Comparison of ENCODE assay signal across 1 mouse cellular context in the genomic region with DNA sequence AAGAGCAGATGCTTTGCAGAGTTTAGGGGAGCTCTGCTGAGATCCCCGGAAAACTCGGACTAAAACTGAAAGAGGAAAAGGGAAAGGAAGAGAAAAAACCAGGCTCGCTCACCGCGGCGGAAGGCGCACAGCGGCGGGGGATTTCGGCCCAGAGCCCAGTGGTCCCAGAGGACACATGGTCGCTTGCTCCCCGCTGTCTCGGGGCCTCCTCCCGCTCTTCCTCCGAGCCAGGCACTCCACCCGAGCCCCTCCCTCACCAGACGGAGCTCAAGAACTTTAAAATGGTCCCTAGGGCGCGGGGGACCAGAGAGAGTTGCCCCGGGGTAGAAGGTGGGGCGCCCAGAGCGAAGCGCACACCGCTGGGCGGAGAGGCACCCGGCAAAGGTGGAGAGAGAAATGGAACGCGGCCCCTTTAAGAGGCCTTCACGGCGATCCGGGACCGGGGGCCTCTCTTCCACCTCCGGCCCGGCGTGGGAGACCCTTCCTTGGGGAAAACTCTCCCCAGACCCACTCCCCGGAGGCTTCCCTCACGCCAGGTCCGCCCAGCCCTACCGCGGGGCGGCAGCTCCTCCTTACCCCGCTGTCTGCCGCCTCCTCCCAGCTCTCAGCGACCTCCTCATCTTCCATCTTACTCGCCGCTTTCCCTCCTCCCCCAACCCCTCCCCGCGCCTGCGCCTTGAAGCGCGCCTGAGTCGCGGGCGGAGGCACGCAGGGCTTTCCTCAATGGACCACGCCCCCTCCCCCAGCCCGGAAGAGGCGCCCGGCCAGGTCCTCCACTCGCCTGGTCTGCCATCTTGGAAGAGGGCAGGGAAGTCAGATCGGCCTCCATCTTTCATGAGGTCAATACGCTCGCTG.
TF ChIP-seq lines count a peak whose summit lies in the region.

A gene (minus strand): TSS at position 660 of the 855 bp plus-strand sequence.

TF ChIP-seq in CH12.LX, 34 proteins besides CTCF, POLR2A, EP300 and RAD21 (continued from another document):
- TF ChIP-seq TCF12 (IDR thresholded peaks at IDR 0.05; ENCODE audit: low read depth, low read length) (peak; percentile 70), SIN3A (IDR thresholded peaks at IDR 0.05; ENCODE audit: low read length) (0 out of 2 replicates have a peak, but pooled peaks have one; percentile 60), NELFE (IDR thresholded peaks at IDR 0.05; ENCODE audit: low read depth, low read length) (peak; percentile 72; the same call in 1 of the 2 replicates), JUND (conservative IDR thresholded peaks at IDR 0.05; ENCODE audit: low read depth, low read length) (no peak), ZC3H11A (IDR thresholded peaks at IDR 0.05; ENCODE audit: low read depth, low read length) (no peak), MAFK (IDR thresholded peaks at IDR 0.05; ENCODE audit: insufficient replicate concordance, low read length) (no peak), ETS1 (conservative IDR thresholded peaks at IDR 0.05; ENCODE audit: low read depth, low read length) (peak; percentile 27; the same call in 1 of the 2 replicates), E2F4 (IDR thresholded peaks at IDR 0.05; ENCODE audit: insufficient replicate concordance, low read depth, low read length) (no peak), GABPA (IDR thresholded peaks at IDR 0.05; ENCODE audit: insufficient replicate concordance, low read depth, low read length) (no peak), NRF1 (IDR thresholded peaks at IDR 0.05; ENCODE audit: low read depth, low read length) (peak; percentile 95), KAT2A (IDR thresholded peaks at IDR 0.05; ENCODE audit: insufficient replicate concordance, low read length) (peak; percentile 51; the same call in 1 of the 2 replicates), MYC (IDR thresholded peaks at IDR 0.05; ENCODE audit: low read depth, low read length) (0 out of 2 replicates have a peak, but pooled peaks have one; percentile 5), ZNF384 (IDR thresholded peaks at IDR 0.05; ENCODE audit: low read depth, low read length) (no peak), BHLHE40 (IDR thresholded peaks at IDR 0.05; ENCODE audit: low read depth, low read length) (no peak), SMC3 (IDR thresholded peaks at IDR 0.05; ENCODE audit: low read depth, low read length) (no peak), MXI1 (IDR thresholded peaks at IDR 0.05; ENCODE audit: low read depth, low read length) (peak; percentile 74), CHD1 (IDR thresholded peaks at IDR 0.05; ENCODE audit: low read depth, low read length) (no peak), TBP (conservative IDR thresholded peaks at IDR 0.05; ENCODE audit: low read depth, low read length) (0 out of 2 replicates have a peak, but pooled peaks have one; percentile 63), PAX5 (IDR thresholded peaks at IDR 0.05; ENCODE audit: low read length) (no peak), MAZ (IDR thresholded peaks at IDR 0.05; ENCODE audit: low read depth, low read length) (peak; percentile 79; the same call in 1 of the 2 replicates), JUN (IDR thresholded peaks at IDR 0.05; ENCODE audit: insufficient read depth, low read depth, low read length) (no peak), MEF2A (IDR thresholded peaks at IDR 0.05; ENCODE audit: borderline replicate concordance, low read depth, low read length) (peak; percentile 30), MAX (IDR thresholded peaks at IDR 0.05; ENCODE audit: low read length) (peak; percentile 33; the same call in 1 of the 2 replicates), IRF4 (IDR thresholded peaks at IDR 0.05; ENCODE audit: low read depth, low read length) (peak; percentile 7), ZKSCAN1 (IDR thresholded peaks at IDR 0.05; ENCODE audit: borderline replicate concordance, low read depth, low read length) (no peak), USF1 (IDR thresholded peaks at IDR 0.05; ENCODE audit: low read depth, low read length) (no peak), ZMIZ1 (IDR thresholded peaks at IDR 0.05; ENCODE audit: low read depth, low read length) (peak; percentile 61), POLR2AphosphoS2 (IDR thresholded peaks at IDR 0.05; ENCODE audit: low read depth, low read length) (0 out of 2 replicates have a peak, but pooled peaks have one; percentile 41), UBTF (IDR thresholded peaks at IDR 0.05; ENCODE audit: low read depth, low read length) (0 out of 2 replicates have a peak, but pooled peaks have one; percentile 86), CHD2 (IDR thresholded peaks at IDR 0.05; ENCODE audit: low read length) (peak; percentile 52; the same call in 1 of the 2 replicates), HCFC1 (IDR thresholded peaks at IDR 0.05; ENCODE audit: low read depth, low read length) (peak; percentile 90), RCOR1 (conservative IDR thresholded peaks at IDR 0.05; ENCODE audit: low read depth, low read length) (peak; percentile 91; the same call in 1 of the 2 replicates)
